Mouse (Mus musculus): Measurements from ENCODE around the gene Aimp1.

GRCm38 (mm10) chr3:132704216-132704615 lies 20.0 kb upstream of the Aimp1 start:
- TF ChIP-seq CTCF (IDR thresholded peaks at IDR 0.05; ENCODE audit: low read depth) (no peak), EP300 (IDR thresholded peaks at IDR 0.05; ENCODE audit: low read depth) (no peak)

All from heart, postnatal 0 days (tissue).